Mouse (Mus musculus) hindbrain, embryonic 10.5 days (tissue): ENCODE measurements around the gene Whrn. TPM values are rescaled to one million over a fixed set of nuclear protein-coding genes. Genes with fewer than 3 reads are reported as not detected.
A peak's percentile ranks its signal among the peaks of the same experiment; 100 is the strongest.

ENCODE experiments used
- DNase-seq: peaks from one replicate; pipeline ENCODE4 v3.0.0-alpha.2; 2017; ENCODE audit warnings: low spot score
- H3K27ac ChIP-seq: fragments of 300-500 bp; sonication (generic); 2 replicates; pipeline ENCODE4 v1.5.1; 2016; ENCODE audit warnings: mild to moderate bottlenecking, moderate library complexity
- H3K27me3 ChIP-seq: fragments of 300-500 bp; sonication (generic); 2 replicates; pipeline ENCODE4 v1.6.1; 2016; ENCODE audit warnings: mild to moderate bottlenecking; ENCODE audit not compliant: poor library complexity, insufficient read depth, severe bottlenecking
- H3K36me3 ChIP-seq: fragments of 300-500 bp; sonication (generic); 2 replicates; pipeline ENCODE4 v1.6.1; 2016; ENCODE audit warnings: mild to moderate bottlenecking, moderate library complexity
- H3K4me1 ChIP-seq: fragments of 300-500 bp; sonication (generic); replicated peaks from 2 replicates; pipeline ENCODE4 v1.6.1; 2016; ENCODE audit warnings: mild to moderate bottlenecking
- H3K4me3 ChIP-seq: fragments of 300-500 bp; sonication (generic); 2 replicates; pipeline ENCODE4 v1.5.1; 2016; ENCODE audit warnings: mild to moderate bottlenecking, moderate library complexity
- H3K9me3 ChIP-seq: fragments of 300-500 bp; sonication (generic); 2 replicates; pipeline ENCODE4 v1.6.1; 2016; ENCODE audit warnings: mild to moderate bottlenecking, moderate library complexity
- WGBS: fragments of 180-500 bp; shearing (Covaris S2); methylation state at CpG from one replicate; pipeline ENCODE4 v1.1.7; 2016; 5-methylcytosine and 5-hydroxymethylcytosine counted together
- polyA plus RNA-seq: library from polyadenylated mRNA; unstranded; fragments of >200 nt; fragmentation: Nextera tagmentation; extraction: Ambion mirVana; gene quantifications from 2 replicates; pipeline ENCODE4 v1.2.1, GENCODE M21; 2016

Whrn gene
- polyA plus RNA-seq, 1 experiment from 2014 or later = 6.6 TPM

DNA sequence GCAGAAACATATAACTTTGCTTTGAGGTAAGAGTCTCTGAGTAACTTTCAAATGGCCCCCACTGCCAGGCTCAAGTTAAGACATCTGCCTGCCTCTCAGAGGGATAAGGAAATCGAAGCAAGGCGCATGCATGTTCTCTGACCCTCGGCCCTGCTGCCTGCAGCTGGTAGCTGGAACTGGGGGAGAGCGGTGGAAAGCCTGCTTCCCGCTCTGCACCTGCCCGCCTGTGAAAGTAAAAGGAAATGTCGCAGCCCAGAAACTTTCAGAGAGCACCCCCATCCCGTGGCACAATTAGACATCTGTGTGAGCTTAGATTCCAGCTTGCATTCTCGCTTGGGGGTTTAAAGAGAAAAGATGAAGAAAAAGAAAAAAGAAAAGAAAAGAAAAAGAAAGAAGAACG, 6.1 kb downstream of the Whrn start:
- peaks cover 8% of the 10 kb centered on the region; the same call in 1 of the 2 replicates for H3K36me3 ChIP-seq
- DNase-seq = no peak
- H3K27me3 ChIP-seq = peaks cover 13% of the 10 kb centered on the region
- no peaks in the 10 kb centered on the region for H3K9me3 ChIP-seq
- peaks cover 44% of the 10 kb centered on the region for H3K4me1 ChIP-seq
- H3K27ac ChIP-seq = no peak overlapping the region
- no peak overlapping the region for H3K4me3 ChIP-seq
- 81% methylated on average over 10 of the region's 10 CpGs for whole genome bisulfite sequencing

DNA sequence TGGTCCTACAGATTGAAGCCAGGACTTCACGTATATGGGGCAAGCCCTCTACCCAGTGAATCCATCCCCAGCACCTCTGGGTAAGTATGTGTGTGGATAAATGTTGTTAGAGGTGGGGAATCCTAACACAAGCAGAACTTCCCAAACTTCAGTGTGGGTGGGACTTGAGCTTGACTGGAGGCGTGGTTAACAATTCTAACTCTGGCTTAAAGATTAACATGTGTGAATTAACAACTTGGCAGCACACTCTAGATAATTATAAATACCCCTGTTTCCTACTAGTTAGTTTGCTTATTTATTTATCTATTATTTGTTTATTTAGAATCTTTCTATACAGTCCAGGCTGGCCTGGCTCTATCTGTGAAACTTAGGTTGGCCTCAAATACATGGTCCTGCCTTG, 7.9 kb downstream of the Whrn start:
- Histone ChIP-seq H3K36me3 (peaks cover 8% of the 10 kb centered on the region; the same call in 1 of the 2 replicates), H3K27me3 (0 out of 2 replicates have a peak, but pooled peaks cover 4% of the 10 kb centered on the region), H3K4me3 (no peak overlapping the region), H3K9me3 (no peaks in the 10 kb centered on the region), H3K27ac (no peak overlapping the region), H3K4me1 (peaks cover 37% of the 10 kb centered on the region)
- 91% methylated on average over 2 of the region's 2 CpGs for WGBS
- DNase-seq = no peak

DNA sequence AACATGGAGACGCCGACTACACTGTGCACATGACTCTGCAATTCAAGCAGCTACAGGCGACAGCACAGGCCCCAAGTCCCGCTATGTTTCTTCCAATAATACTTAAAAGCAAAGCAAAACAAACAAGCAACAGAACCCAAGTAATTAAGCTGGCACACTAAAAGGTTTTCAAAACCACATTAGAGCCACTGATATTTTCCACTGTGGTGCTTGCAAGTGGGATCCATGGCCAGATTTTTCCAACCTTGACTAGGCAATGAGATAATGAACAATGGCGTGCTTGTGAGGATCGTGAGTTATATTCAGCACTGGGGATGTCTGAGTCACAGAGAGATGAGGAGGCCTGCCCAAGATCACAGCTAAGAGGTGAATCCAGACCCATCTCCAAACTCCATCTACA, 8.5 kb downstream of the Whrn start:
- H3K36me3 ChIP-seq = peaks cover 8% of the 10 kb centered on the region; the same call in 1 of the 2 replicates
- no peak overlapping the region for H3K27ac ChIP-seq
- no peaks in the 10 kb centered on the region for H3K9me3 ChIP-seq
- DNase-seq = no peak
- H3K4me3 ChIP-seq = no peak overlapping the region
- peaks cover 31% of the 10 kb centered on the region for H3K4me1 ChIP-seq
- WGBS = 83% methylated on average over 6 of the region's 6 CpGs
- no peaks in the 10 kb centered on the region for H3K27me3 ChIP-seq

DNA sequence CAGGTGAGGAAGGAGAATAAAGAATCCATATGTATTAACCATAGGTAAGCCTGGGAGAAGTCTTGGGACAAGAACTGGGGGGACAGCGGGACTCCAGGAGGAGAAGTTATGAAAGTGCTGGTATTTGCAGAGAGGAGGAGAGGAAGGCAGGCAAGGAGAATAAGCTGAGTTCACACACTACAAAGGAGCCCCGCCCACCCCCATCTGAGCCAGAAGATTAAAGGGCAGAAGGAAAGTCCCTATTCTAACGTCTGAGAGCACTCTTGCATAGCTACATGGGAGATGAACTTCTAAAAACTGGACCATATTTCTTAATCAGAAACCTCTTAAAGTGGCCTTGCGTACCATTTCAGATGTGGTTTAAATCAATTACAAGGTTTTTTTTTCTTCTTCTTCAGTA, 9.3 kb downstream of the Whrn start:
- Histone ChIP-seq H3K4me1 (peaks cover 29% of the 10 kb centered on the region), H3K27ac (no peak overlapping the region), H3K4me3 (no peak overlapping the region), H3K36me3 (peaks cover 8% of the 10 kb centered on the region; the same call in 1 of the 2 replicates), H3K9me3 (no peaks in the 10 kb centered on the region), H3K27me3 (no peaks in the 10 kb centered on the region)
- WGBS = 54% methylated on average over 4 of the region's 4 CpGs
- DNase-seq = no peak

DNA sequence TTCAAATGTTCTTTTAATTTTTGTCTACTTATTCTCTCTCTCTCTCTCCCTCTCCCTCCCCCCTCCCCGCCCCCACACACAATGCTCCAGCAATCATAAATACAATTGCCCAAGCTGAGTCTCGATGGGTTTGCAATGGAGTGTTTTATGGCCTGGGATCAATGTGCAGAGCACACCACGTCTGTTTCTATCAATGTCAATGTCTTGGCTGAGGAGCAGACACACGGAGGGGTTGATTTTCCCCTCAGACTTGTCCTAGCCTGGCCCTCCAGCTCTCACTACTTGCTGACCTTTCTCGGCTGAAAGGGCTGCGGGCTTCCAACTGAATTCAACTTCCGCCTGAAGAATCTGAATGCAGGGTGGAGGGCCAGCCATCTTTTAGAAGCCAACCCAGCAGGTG, 12.1 kb downstream of the Whrn start:
- Histone ChIP-seq H3K27me3 (no peaks in the 10 kb centered on the region), H3K36me3 (no peaks in the 10 kb centered on the region), H3K27ac (no peak overlapping the region), H3K4me1 (peaks cover 37% of the 10 kb centered on the region), H3K4me3 (no peak overlapping the region), H3K9me3 (no peaks in the 10 kb centered on the region)
- WGBS = 57% methylated on average over 7 of the region's 7 CpGs
- DNase-seq = no peak

DNA sequence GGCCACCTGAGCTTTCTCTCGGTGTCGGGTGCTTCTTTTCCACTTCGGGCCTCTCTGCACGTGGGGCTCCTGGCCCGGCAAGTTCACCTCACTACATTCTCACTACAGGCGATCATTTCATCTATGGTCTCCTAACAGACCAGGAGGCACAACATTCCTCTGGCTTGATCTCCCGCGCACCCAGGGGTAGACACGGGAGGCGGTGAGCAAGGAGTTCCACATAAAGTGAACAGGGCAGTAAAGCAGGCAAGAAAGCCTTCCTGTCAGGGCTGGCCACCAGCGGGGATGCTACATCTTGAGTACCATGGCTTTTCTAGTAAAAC, 15.0 kb downstream of the Whrn start:
- 47% methylated on average over 11 of the region's 11 CpGs for WGBS
- H3K36me3 ChIP-seq = no peaks in the 10 kb centered on the region
- peak overlapping the region; percentile 82 for H3K27ac ChIP-seq
- no peaks in the 10 kb centered on the region for H3K9me3 ChIP-seq
- H3K4me1 ChIP-seq = peaks cover 38% of the 10 kb centered on the region
- no peaks in the 10 kb centered on the region for H3K27me3 ChIP-seq
- H3K4me3 ChIP-seq = no peak overlapping the region
- no peak for DNase-seq

DNA sequence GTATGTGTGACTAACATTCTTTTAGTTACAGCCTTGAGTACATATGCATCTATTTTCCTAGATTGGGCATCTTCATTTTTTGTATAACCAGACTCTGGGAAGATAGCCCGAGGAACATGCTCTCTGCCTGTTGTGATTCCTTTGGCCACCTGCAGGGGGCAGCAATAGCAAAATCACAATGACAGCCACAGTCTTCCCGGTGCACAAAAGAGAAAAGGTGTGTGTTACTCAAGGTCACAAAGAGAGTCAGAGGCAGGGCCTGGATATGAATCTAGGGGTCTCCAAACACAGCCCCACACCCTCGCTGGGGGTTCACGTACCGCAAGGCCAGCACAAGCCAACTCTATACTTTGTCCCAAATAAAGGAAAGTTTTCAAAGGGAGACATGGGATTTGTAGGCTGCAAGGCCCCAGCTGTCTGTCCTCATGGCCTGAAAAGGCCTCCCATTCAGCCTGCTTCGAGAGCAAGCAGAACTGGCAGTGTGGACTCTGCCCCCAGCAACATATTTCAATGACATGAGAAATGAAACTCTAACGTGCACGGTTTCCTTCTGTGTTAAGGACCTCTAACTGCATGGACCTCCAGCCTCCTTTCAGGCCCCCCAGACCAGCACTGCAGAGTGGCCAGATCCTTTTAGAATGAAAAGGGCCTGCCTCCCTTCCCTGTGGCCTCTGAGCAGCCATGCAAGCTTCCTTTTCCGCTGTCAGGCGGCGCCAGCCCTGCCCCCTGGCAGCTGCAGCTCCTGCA, 15.5 kb downstream of the Whrn start:
- WGBS = 35% methylated on average over 11 of the region's 11 CpGs
- Histone ChIP-seq H3K4me1 (peaks cover 44% of the 10 kb centered on the region), H3K27me3 (no peaks in the 10 kb centered on the region), H3K27ac (peak overlapping the region; percentile 82), H3K9me3 (no peaks in the 10 kb centered on the region), H3K36me3 (no peaks in the 10 kb centered on the region), H3K4me3 (no peak overlapping the region)
- DNase-seq = peak; percentile 61

DNA sequence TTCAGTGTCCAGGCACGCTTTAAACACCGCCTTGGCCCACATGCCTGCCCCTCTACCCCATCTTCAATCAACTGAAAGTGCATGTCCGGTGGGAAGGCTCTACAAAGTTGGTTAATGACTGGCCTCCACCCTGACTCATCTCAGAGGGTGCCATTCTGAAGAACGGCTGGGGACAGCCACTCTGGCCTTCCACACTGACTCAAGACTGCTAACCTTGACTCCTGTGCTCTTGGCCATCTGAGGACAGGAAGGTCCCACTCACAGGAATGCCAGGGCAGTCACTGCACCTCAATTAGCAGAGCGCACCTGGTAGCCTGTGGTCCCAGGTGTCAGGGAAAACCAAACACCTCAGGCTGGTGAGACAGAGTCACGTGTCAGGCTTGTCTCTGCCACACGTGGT, 17.8 kb downstream of the Whrn start:
- H3K9me3 ChIP-seq = no peaks in the 10 kb centered on the region
- WGBS = 87% methylated on average over 7 of the region's 7 CpGs
- no peak overlapping the region for H3K4me3 ChIP-seq
- H3K27ac ChIP-seq = no peak overlapping the region
- peaks cover 50% of the 10 kb centered on the region for H3K4me1 ChIP-seq
- no peak for DNase-seq
- H3K36me3 ChIP-seq = no peaks in the 10 kb centered on the region
- no peaks in the 10 kb centered on the region for H3K27me3 ChIP-seq

DNA sequence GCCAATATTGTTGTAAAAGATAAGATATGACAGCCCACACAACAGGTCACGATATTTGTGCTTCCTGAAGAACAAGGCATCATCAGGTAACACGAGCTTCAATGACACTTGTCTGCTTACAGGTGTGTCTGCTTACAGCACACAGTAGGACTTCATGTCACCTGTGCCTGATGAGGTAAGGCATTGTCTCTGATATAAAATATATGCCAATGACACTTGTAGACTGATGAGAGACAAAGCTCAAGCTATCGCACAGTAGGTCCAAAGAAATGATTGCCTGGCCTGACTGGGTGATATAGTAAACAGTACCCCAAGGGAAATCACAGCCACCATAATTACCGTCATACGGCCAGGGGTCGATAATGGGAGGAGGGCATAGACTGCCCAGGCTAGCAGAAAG, 18.9 kb downstream of the Whrn start:
- DNase-seq = no peak
- H3K36me3 ChIP-seq = peaks cover 9% of the 10 kb centered on the region
- 94% methylated on average over 6 of the region's 6 CpGs for WGBS
- H3K27ac ChIP-seq = no peak overlapping the region
- H3K9me3 ChIP-seq = no peaks in the 10 kb centered on the region
- H3K4me1 ChIP-seq = peaks cover 50% of the 10 kb centered on the region
- H3K27me3 ChIP-seq = no peaks in the 10 kb centered on the region
- H3K4me3 ChIP-seq = no peak overlapping the region

DNA sequence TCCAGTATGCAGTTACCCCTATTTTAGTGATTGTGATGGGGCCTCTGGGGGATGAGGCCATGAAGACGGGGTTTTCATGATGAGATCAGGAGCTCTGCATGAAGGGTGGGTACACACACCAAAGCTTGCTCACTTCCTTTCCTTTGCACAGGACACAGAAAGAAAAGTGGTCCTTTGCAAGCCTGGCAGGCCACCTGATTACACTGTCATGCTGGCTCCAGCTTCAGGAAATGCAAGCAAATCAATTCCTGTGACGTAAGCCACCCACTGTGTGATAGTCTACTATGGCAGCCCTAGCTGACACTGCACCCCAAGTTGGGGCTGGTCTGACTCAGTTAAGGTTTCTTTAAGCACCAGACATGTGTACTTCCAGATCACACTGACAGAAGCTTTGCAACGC, 20.6 kb downstream of the Whrn start:
- peaks cover 41% of the 10 kb centered on the region for H3K4me1 ChIP-seq
- WGBS = 70% methylated on average over 3 of the region's 3 CpGs
- DNase-seq = no peak
- H3K36me3 ChIP-seq = peaks cover 26% of the 10 kb centered on the region
- peak overlapping the region; percentile 66; the same call in 1 of the 2 replicates for H3K27ac ChIP-seq
- H3K27me3 ChIP-seq = no peaks in the 10 kb centered on the region
- no peaks in the 10 kb centered on the region for H3K9me3 ChIP-seq
- no peak overlapping the region for H3K4me3 ChIP-seq

DNA sequence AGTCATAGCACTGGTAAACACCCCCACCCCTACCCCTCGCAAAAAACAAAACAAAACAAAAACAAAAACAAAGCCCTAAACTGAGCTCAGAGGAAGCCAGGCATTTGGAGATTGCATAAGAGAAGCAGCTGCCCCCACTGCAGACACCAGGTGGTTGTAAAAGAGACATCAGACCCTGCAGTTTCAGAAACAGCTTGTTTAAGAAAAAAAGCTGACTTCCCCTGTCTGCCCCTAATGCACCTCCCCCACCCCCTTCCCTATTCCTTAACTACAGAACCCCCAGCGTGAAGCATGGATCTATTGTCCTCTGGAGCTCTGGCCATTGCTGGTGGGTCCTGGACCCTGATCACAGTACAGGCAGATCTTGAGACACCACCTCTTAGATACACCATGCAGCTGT, 21.4 kb downstream of the Whrn start:
- no peak for DNase-seq
- peak overlapping the region; percentile 66 for H3K27ac ChIP-seq

DNA sequence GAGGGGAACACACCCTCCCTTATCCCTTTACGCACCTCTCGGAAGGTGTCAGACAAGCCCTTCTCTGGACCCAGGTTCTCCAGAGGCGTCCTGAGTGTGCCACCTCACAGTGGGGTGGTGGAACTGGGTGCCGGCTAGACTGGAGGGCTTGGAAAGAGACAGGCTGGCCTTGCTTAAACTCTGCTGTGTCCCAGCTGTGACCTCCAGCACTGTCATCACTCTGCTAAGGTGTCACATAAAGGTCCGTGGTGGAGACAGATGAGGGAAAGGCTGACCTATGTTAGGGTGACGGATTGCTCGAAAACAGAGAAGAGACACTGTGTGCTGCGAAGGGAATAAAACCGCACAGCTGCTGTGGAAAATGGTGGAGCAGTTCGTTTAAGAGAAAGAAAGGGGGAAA, 28.5 kb downstream of the Whrn start:
- no peak for DNase-seq
- peaks cover 23% of the 10 kb centered on the region for H3K4me1 ChIP-seq
- WGBS = 61% methylated on average over 9 of the region's 10 CpGs
- H3K36me3 ChIP-seq = peaks cover 42% of the 10 kb centered on the region
- H3K9me3 ChIP-seq = no peaks in the 10 kb centered on the region
- no peaks in the 10 kb centered on the region for H3K27me3 ChIP-seq
- H3K27ac ChIP-seq = peak overlapping the region; percentile 2; the same call in 1 of the 2 replicates
- no peak overlapping the region for H3K4me3 ChIP-seq

More for the DNA sequence above, 21.4 kb downstream of the Whrn start:
- Histone ChIP-seq H3K4me3 (no peak overlapping the region), H3K4me1 (peaks cover 39% of the 10 kb centered on the region), H3K27me3 (no peaks in the 10 kb centered on the region), H3K9me3 (no peaks in the 10 kb centered on the region), H3K36me3 (peaks cover 34% of the 10 kb centered on the region)
- WGBS = 15% methylated on average over 2 of the region's 2 CpGs

DNA sequence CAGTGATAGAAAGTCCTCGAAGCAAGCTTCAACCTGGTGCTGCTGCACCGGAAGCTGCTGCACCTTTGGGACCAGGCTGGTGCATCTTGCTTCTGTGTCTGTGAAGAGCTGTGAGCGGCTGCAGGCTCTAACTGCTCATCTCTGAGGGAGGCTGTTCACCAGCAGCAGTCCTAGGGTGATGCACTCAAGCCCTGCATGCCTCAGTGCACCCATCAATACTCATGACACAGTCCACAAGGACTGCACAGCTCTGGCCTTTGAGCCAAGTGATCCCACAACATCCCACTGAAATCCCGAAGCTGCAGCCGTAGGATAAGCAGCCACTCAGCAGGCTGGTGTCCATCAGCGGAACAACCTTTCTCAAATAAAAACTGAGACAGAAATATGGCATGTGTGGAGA, 29.6 kb downstream of the Whrn start:
- DNase-seq = no peak
- H3K27me3 ChIP-seq = peaks cover 9% of the 10 kb centered on the region; the same call in 1 of the 2 replicates
- no peak overlapping the region for H3K27ac ChIP-seq
- H3K36me3 ChIP-seq = peaks cover 30% of the 10 kb centered on the region
- WGBS = 76% methylated on average over 6 of the region's 6 CpGs
- H3K9me3 ChIP-seq = no peaks in the 10 kb centered on the region
- H3K4me3 ChIP-seq = no peak overlapping the region
- H3K4me1 ChIP-seq = peaks cover 32% of the 10 kb centered on the region
